Mouse (Mus musculus): ENCODE data around the gene Vcam1. TPM values are rescaled to one million over a fixed set of nuclear protein-coding genes. Genes with fewer than 3 reads are reported as not detected.

Vcam1 gene
- polyA plus RNA-seq, 1 experiment from 2014 or later = 32.6 TPM

DNA sequence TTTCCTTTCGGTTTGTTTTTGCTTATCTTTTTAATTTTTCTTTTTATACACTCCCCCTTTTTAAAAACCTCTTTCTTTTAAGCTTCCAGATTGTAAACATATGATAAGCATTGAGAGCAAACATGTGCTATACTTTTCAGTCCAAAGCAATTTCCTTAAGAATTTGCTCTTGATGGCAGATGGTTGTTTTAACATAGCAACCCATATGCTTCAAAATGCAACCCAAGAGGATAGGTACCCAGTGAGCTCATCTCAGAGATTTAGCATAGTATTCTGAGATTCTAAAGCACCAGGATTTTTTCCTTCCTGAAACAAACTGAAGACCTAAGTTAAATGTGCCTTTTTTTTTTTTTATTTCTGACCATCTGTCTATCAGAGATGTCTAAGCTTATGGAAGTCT, 28.6 kb downstream of the Vcam1 start:
- H3K4me3 ChIP-seq = no peak overlapping the region
- no peak for ATAC-seq (replicated peaks)
- H3K4me2 ChIP-seq = no peak overlapping the region
- 88% methylated on average over 1 of the region's 1 CpGs for WGBS
- H3K36me3 ChIP-seq (replicated peaks) = no peaks in the 10 kb centered on the region
- no peaks in the 10 kb centered on the region; the same call in none of the 2 replicates for H3K4me1 ChIP-seq
- H3K9me3 ChIP-seq = no peaks in the 10 kb centered on the region
- H3K27me3 ChIP-seq (replicated peaks) = no peaks in the 10 kb centered on the region
- H3K27ac ChIP-seq = no peak overlapping the region
- no peak overlapping the region for H3K9ac ChIP-seq

DNA sequence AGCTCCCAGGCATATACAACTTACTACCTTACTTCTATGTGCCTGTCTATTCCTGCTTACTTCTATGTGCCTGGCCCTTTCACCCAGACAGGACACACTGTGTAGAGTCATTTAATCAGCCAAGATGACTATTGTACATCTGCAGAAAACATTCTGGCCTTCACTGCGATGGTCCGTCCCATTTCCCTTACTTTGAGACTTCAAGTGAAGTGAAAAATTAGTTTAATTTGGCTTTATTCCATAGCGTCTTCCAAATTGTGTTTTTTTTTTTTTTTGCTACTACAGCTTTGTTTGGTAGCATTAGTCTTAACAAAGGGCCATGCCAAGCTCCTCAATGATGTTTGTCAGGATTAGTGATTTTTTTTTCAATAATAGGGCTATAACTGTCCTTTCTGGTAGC, 33.6 kb downstream of the Vcam1 start:
- H3K27ac ChIP-seq = no peak overlapping the region
- no peak overlapping the region for H3K4me2 ChIP-seq
- H3K9me3 ChIP-seq = no peaks in the 10 kb centered on the region
- H3K4me3 ChIP-seq = no peak overlapping the region
- no peak for ATAC-seq (replicated peaks)
- WGBS = 85% methylated on average over 3 of the region's 3 CpGs
- no peak overlapping the region for H3K9ac ChIP-seq
- no peaks in the 10 kb centered on the region for H3K27me3 ChIP-seq (replicated peaks)
- H3K36me3 ChIP-seq (replicated peaks) = no peaks in the 10 kb centered on the region
- H3K4me1 ChIP-seq = no peaks in the 10 kb centered on the region

DNA sequence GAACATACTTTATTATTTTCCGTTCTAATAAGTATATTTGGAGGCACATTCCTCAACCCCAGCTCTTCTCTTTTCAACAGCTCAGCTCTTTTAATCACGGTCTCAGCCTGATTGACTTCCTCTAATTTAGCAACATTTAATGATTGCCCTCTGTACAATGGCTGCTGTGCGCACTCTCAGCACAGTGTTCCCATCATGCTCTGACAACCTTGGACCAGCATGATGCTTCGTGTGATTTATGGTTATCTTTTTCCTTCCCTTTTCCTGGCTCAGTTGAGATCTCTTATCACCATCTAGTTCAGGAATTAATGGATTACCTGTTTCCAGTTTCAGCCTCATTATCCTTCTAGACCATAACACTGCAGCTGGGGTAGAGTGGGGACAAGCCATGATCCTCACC, 34.2 kb downstream of the Vcam1 start:
- Histone ChIP-seq H3K4me1 (no peaks in the 10 kb centered on the region), H3K36me3 (replicated peaks) (no peaks in the 10 kb centered on the region), H3K4me2 (no peak overlapping the region), H3K4me3 (no peak overlapping the region), H3K9me3 (no peaks in the 10 kb centered on the region), H3K9ac (no peak overlapping the region), H3K27ac (no peak overlapping the region), H3K27me3 (replicated peaks) (no peaks in the 10 kb centered on the region)
- 89% methylated on average over 4 of the region's 4 CpGs for WGBS
- ATAC-seq (replicated peaks) = no peak

DNA sequence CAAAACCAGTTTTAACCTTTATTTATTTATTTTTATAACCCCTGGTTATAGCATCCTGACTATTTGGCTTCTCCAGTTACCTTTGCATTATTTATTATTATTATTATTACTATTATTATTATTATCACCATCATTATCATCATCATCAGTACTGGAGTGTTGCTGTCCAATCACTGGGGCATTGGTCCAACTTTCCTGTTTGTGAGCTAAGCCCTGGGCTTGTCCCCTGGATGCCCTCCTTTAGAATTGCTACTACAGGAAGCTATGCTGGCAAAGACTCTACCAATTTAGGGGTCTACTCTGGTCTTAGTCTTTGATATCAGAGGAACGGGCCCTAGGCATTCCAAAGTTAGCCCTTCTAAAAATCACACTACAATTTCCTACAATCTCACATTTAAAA, 34.6 kb downstream of the Vcam1 start:
- ATAC-seq (replicated peaks) = no peak
- H3K36me3 ChIP-seq (replicated peaks) = no peaks in the 10 kb centered on the region
- no peaks in the 10 kb centered on the region for H3K9me3 ChIP-seq
- 81% methylated on average over 1 of the region's 1 CpGs for WGBS
- H3K4me3 ChIP-seq = no peak overlapping the region
- no peaks in the 10 kb centered on the region for H3K4me1 ChIP-seq
- H3K27me3 ChIP-seq (replicated peaks) = no peaks in the 10 kb centered on the region
- H3K4me2 ChIP-seq = no peak overlapping the region
- no peak overlapping the region for H3K9ac ChIP-seq
- H3K27ac ChIP-seq = no peak overlapping the region

DNA sequence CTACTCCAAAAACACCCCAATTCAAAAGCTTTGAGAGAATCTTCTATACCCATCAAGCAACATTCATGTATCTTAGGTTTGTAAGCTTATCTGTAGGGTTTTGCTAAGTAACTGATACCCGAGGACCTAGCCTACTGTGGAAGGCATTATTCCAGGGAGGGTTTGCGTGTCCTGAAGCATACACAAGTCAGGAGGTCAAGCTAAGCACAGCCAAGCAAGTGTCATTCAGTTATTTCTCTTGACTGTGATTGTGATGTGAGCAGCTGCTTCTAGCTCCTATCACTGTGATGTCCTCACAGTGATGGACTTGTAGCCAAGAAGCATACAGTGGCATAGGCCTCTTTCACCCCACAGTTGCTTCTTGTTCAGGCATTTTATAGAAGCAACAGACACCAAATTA, 35.2 kb downstream of the Vcam1 start:
- no peaks in the 10 kb centered on the region for H3K27me3 ChIP-seq (replicated peaks)
- no peak overlapping the region for H3K9ac ChIP-seq
- H3K36me3 ChIP-seq (replicated peaks) = no peaks in the 10 kb centered on the region
- H3K27ac ChIP-seq = no peak overlapping the region
- no peaks in the 10 kb centered on the region for H3K9me3 ChIP-seq
- no peaks in the 10 kb centered on the region for H3K4me1 ChIP-seq
- H3K4me3 ChIP-seq = no peak overlapping the region
- H3K4me2 ChIP-seq = no peak overlapping the region
- 84% methylated on average over 2 of the region's 2 CpGs for WGBS
- ATAC-seq (replicated peaks) = no peak

DNA sequence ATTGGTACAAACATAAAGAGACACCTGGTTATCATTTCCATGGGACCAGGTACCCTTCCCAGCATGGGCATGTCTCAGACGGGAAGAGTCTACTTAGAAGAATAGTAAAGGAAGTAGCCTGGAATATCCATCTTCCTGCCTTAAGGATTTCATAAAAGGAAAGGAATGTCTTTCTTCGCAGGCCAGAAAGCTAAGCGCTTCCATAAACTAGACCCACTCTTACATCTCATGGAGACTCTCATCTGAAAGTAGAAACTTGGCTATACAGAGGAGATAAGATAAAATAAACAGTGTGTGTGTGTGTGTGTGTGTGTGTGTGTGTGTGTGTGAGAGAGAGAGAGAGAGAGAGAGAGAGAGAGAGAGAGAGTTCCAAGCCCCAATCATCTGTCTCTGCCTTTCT, 36.9 kb downstream of the Vcam1 start:
- no peaks in the 10 kb centered on the region for H3K27me3 ChIP-seq (replicated peaks)
- H3K36me3 ChIP-seq (replicated peaks) = no peaks in the 10 kb centered on the region
- H3K4me3 ChIP-seq = no peak overlapping the region
- no peak for ATAC-seq (replicated peaks)
- H3K4me1 ChIP-seq = no peaks in the 10 kb centered on the region
- H3K9me3 ChIP-seq = peaks cover 3% of the 10 kb centered on the region; the same call in 1 of the 2 replicates
- 95% methylated on average over 3 of the region's 3 CpGs for WGBS
- no peak overlapping the region for H3K4me2 ChIP-seq
- H3K9ac ChIP-seq = no peak overlapping the region
- no peak overlapping the region for H3K27ac ChIP-seq

DNA sequence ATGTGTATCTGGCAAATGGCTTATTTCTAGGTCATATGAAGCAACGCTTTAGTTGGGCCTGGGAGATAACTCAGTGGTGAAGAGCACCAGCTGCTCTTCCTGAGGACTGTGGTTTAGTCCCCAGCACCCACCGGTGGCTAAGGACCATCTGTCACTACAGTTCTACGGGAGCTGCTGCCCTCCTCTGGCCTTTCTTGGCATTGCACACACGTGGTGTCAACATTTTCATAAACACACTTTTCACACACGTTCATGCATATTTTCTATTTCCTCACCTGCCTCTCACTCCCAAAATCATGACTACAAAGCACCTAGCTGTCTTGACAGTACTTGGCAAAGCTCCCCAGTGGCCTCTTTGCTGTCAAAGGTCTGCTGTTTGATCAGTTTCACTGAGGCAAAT, 37.8 kb downstream of the Vcam1 start:
- Histone ChIP-seq H3K27ac (no peak overlapping the region), H3K9ac (no peak overlapping the region), H3K27me3 (replicated peaks) (no peaks in the 10 kb centered on the region), H3K4me1 (no peaks in the 10 kb centered on the region), H3K4me2 (no peak overlapping the region), H3K9me3 (peaks cover 3% of the 10 kb centered on the region; the same call in 1 of the 2 replicates), H3K36me3 (replicated peaks) (no peaks in the 10 kb centered on the region), H3K4me3 (no peak overlapping the region)
- 88% methylated on average over 5 of the region's 5 CpGs for WGBS
- no peak for ATAC-seq (replicated peaks)

DNA sequence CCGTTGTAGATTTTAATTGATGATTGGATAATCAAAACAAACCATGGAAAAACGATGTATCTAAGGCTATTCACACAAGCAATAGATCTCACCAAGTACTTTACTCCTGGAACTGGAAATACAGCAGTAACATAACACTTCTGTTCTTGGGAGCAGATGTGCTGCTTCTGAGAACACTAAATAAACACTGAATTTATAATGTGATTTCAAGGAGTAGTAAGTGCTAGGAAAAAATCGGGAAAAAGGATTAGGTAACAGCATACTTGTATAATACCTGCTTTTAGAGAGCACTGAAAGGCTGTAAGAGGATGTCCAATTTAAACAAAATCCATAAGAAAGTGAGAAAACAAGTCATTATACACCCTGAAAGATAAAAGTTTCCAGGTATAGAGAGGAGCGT, 43.5 kb downstream of the Vcam1 start:
- 86% methylated on average over 4 of the region's 4 CpGs for WGBS
- no peak for ATAC-seq (replicated peaks)

DNA sequence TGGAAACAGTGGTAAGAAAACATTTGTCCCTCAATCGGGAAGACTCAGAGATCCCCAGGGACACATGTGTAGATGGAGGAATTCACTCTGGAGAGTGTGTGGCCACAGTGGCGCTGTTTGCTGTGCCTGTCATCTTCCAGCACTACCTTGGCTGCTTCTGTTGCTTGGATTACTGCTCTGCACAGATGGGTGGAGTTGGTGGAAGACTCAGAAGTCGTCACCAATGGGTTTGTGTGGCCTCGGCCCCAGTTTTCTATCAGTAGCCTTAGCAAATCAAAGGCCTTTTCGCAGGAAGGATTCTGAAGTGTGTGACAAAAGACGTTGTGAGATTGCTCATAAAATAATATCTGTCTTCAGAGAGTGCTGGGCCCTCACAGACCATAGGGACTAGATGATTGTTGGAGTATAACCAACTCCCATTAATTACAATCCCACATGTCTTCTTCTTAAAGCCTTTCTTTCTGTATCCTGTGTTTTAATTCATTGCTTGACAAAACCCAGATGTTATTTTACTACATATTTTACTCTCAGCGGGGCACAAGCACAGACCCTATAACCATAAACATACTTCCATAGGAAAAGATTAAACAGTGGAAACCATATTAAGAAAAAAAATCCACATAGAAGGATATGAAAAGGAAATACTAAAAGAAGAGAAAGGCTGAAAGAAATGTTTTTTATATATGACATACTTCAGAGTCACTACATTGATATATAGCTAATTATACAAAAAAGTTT, 48.4 kb downstream of the Vcam1 start:
- WGBS = 79% methylated on average over 7 of the region's 7 CpGs

More for the DNA sequence above, 43.5 kb downstream of the Vcam1 start:
- no peaks in the 10 kb centered on the region for H3K36me3 ChIP-seq (replicated peaks)
- no peaks in the 10 kb centered on the region for H3K4me1 ChIP-seq
- no peak overlapping the region for H3K27ac ChIP-seq
- no peak overlapping the region for H3K9ac ChIP-seq
- no peak overlapping the region for H3K4me3 ChIP-seq
- H3K4me2 ChIP-seq = no peak overlapping the region
- peaks cover 3% of the 10 kb centered on the region; the same call in 1 of the 2 replicates for H3K9me3 ChIP-seq
- H3K27me3 ChIP-seq (replicated peaks) = no peaks in the 10 kb centered on the region

DNA sequence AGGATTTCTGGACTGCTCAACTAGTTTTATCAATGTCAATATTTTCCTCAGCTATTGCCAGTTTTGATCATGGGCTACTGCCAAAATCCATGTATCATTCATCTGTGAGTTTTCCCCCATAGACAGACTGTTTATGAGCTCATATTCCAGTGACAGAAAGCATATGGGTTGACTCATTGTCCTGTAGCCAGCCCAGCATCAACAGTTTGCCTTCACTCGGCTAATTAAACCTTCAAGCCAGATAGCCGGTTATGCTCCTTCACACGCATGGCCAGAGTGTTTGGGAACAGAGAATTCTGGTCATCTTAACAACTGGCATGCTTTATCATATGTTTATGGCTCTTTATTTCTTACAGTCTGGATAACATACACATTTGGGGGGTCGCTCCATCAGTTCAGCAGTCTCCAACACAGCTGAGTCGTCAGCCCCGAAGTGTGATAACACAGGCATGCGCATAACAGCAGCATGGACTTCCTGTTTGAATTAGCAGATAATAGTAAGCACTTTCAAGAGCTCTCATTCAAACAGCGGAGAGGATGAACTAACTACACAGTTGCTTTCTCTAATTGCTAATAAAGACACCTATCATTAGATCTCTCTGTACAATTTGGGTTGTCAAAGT, 49.2 kb downstream of the Vcam1 start:
- H3K4me2 ChIP-seq = no peak overlapping the region
- no peak for ATAC-seq (replicated peaks)
- no peak overlapping the region for H3K9ac ChIP-seq
- 83% methylated on average over 8 of the region's 8 CpGs for WGBS
- no peaks in the 10 kb centered on the region for H3K4me1 ChIP-seq
- H3K9me3 ChIP-seq = no peaks in the 10 kb centered on the region
- H3K27me3 ChIP-seq (replicated peaks) = no peaks in the 10 kb centered on the region
- H3K36me3 ChIP-seq (replicated peaks) = no peaks in the 10 kb centered on the region
- no peak overlapping the region for H3K4me3 ChIP-seq
- no peak overlapping the region for H3K27ac ChIP-seq

More for the DNA sequence above, 48.4 kb downstream of the Vcam1 start:
- Histone ChIP-seq H3K27ac (no peak overlapping the region), H3K4me3 (no peak overlapping the region), H3K9ac (no peak overlapping the region), H3K4me1 (no peaks in the 10 kb centered on the region), H3K9me3 (no peaks in the 10 kb centered on the region), H3K36me3 (replicated peaks) (no peaks in the 10 kb centered on the region), H3K4me2 (no peak overlapping the region), H3K27me3 (replicated peaks) (no peaks in the 10 kb centered on the region)
- no peak for ATAC-seq (replicated peaks)

DNA sequence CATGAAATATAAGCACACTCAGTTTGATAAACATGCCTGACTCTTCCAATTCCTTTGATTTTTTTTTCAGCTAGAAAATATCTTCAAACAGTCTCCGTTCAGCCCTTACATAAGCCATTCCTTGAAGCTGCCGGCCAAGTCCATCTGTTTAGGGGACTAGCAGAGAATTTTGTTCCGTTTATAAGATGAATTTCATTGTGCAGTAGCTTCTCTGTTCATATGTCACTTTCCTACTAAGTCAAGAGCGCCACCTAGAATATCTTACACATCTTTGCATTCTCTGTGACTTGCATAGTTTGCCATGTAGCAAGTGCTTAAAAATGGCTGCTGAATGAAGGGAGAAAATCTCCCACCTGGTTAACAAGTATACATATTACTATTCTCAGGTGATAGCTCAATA, 51.0 kb downstream of the Vcam1 start:
- H3K27me3 ChIP-seq (replicated peaks) = no peaks in the 10 kb centered on the region
- 76% methylated on average over 4 of the region's 4 CpGs for WGBS
- H3K9me3 ChIP-seq = no peaks in the 10 kb centered on the region
- no peak overlapping the region for H3K27ac ChIP-seq
- H3K36me3 ChIP-seq (replicated peaks) = no peaks in the 10 kb centered on the region
- ATAC-seq (replicated peaks) = no peak
- no peak overlapping the region for H3K4me2 ChIP-seq
- no peaks in the 10 kb centered on the region for H3K4me1 ChIP-seq
- no peak overlapping the region for H3K9ac ChIP-seq
- H3K4me3 ChIP-seq = no peak overlapping the region

DNA sequence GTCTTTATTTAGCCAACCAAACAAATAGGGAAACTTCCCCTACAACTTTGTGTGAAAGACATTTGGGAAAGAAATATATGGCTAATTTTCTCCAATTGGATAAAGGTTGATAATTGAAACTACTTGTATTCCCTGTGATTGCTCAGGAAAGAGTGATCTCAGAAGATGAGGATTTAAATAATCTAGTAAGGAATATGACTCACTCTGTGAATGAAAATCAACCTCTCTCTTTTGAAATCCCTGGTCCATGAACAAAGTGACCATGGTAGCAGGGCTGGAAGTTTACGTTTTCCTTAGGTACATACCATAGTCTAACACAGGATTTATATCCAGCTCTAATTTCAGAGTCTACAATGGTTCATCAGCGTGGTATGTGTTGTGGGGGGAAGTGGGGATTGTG, 52.7 kb downstream of the Vcam1 start:
- 90% methylated on average over 2 of the region's 2 CpGs for WGBS
- Histone ChIP-seq H3K36me3 (replicated peaks) (no peaks in the 10 kb centered on the region), H3K4me2 (no peak overlapping the region), H3K4me3 (no peak overlapping the region), H3K27ac (no peak overlapping the region), H3K9me3 (no peaks in the 10 kb centered on the region), H3K27me3 (replicated peaks) (no peaks in the 10 kb centered on the region), H3K4me1 (no peaks in the 10 kb centered on the region), H3K9ac (no peak overlapping the region)
- ATAC-seq (replicated peaks) = no peak

DNA sequence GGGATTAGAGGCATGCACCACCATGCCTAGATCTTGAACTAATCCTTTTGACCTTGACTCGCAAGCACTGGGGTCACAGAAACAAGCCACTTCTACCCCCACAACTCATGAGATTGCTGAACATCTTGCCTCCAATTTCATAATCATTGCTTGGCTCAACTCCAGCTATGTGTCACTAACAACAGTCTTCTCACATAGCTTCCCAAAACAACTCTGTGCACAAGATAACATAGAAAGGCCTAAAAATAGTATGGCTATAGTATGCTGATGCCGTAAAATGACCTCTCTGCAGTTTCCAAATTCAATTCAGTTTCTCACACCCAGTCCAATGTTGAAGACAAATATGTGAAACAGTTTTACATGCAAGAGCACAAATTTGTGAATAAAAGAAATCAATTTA, 56.9 kb downstream of the Vcam1 start:
- Histone ChIP-seq H3K9ac (no peak overlapping the region), H3K27ac (no peak overlapping the region), H3K36me3 (replicated peaks) (no peaks in the 10 kb centered on the region), H3K9me3 (no peaks in the 10 kb centered on the region), H3K4me1 (no peaks in the 10 kb centered on the region), H3K27me3 (replicated peaks) (no peaks in the 10 kb centered on the region), H3K4me3 (no peak overlapping the region), H3K4me2 (no peak overlapping the region)
- ATAC-seq (replicated peaks) = no peak
- WGBS = 86% methylated on average over 2 of the region's 2 CpGs

All from midbrain, embryonic 15.5 days (tissue).